21 mouse cellular contexts compared by ENCODE assay signal in the genomic region with DNA sequence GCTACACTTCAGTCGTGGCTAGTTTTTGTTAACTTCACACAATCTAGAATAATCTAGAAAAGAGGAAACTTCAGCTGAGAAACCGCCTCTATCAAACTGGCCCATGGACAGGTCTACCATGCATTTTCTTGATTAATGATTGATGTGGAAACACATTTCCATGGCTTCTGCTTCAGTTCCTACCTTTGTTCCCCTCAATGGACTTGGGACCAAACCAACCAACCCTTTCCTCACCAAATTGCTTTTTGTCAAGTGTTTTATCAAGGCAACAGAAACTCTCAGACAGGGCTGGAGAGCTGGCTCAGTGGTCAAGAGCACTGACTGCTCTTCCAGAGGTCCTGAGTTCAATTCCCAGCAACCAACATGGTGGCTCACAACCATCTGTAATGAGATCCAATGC. TPM values are rescaled to one million over a fixed set of nuclear protein-coding genes. Genes with fewer than 3 reads are reported as not detected.
DNase-seq lines count a peak whose midpoint lies in the region; ATAC-seq and TF ChIP-seq lines count a peak whose summit lies in the region.
"Had no signal": no experiment of that assay in that cellular context is flagged by ENCODE, and none has a peak within 500 bp of the region (broad histone marks: within the 10 kb centered on the region; RNA-seq: fewer than 3 reads in every experiment).

No protein-coding gene starts in this region.

- no peak overlapping the region for H3K4me2 ChIP-seq in kidney, embryonic 15.5 days
- no peak overlapping the region for H3K4me2 ChIP-seq in liver, embryonic 11.5 days
- H3K4me2 ChIP-seq: embryonic facial prominence, embryonic 12.5 days; heart, embryonic 11.5 days; heart, embryonic 15.5 days; hindbrain, embryonic 13.5 days had no signal

- H3K36me3 ChIP-seq in kidney, embryonic 15.5 days: peaks cover 95% of the 10 kb centered on the region
- peaks cover 5% of the 10 kb centered on the region; the same call in 1 of the 2 replicates for H3K36me3 ChIP-seq in liver, adult 2 months (ENCODE audit: control insufficient read depth, insufficient read depth, low read length)
- peaks cover 55% of the 10 kb centered on the region for H3K36me3 ChIP-seq in liver, embryonic 11.5 days (ENCODE audit: control insufficient read depth, insufficient read depth, low read length)

- no peak for TF ChIP-seq POLR2A in liver, adult 2 months (IDR thresholded peaks at IDR 0.05; ENCODE audit: extremely low read depth, insufficient read depth, low read length)

- TF ChIP-seq CTCF in liver, adult 2 months (IDR thresholded peaks at IDR 0.05; ENCODE audit: low read depth, low read length): no peak

- no peaks in the 10 kb centered on the region for H3K9me3 ChIP-seq in kidney, embryonic 15.5 days (replicated peaks)
- H3K9me3 ChIP-seq in liver, embryonic 11.5 days (ENCODE audit: control insufficient read depth, low read length): no peaks in the 10 kb centered on the region
- H3K9me3 ChIP-seq: embryonic facial prominence, embryonic 12.5 days; heart, embryonic 15.5 days; hindbrain, embryonic 13.5 days had no signal

- ATAC-seq in kidney, embryonic 15.5 days (replicated peaks; ENCODE audit: low FRiP score): no peak
- ATAC-seq in liver, embryonic 11.5 days (replicated peaks; ENCODE audit: low FRiP score): no peak
- ATAC-seq: forebrain, embryonic 16.5 days had no signal

- no peaks in the 10 kb centered on the region for H3K79me2 ChIP-seq in liver, adult 2 months (ENCODE audit: control insufficient read depth, insufficient read depth, low read length)

- 80% methylated on average over 2 of the region's 2 CpGs for WGBS in kidney, embryonic 15.5 days
- 40% methylated on average over 2 of the region's 2 CpGs for WGBS in liver, adult 2 months
- WGBS in liver, embryonic 11.5 days: 88% methylated on average over 2 of the region's 2 CpGs

- no peak overlapping the region for H3K9ac ChIP-seq in kidney, embryonic 15.5 days
- H3K9ac ChIP-seq in liver, adult 2 months (ENCODE audit: low read depth, low read length): no peak overlapping the region
- H3K9ac ChIP-seq in liver, embryonic 11.5 days (ENCODE audit: low read depth, low read length): no peak overlapping the region
- H3K9ac ChIP-seq: embryonic facial prominence, embryonic 12.5 days; heart, embryonic 15.5 days; hindbrain, embryonic 13.5 days had no signal

- peak; percentile 11 for DNase-seq in kidney, adult 18-20 months
- peak; percentile 39 for DNase-seq in liver, adult 2 months (ENCODE audit: extremely low read depth, low read depth, low spot score)
- no peak for DNase-seq in liver, embryonic 11.5 days (ENCODE audit: low spot score)
- DNase-seq in kidney, postnatal 14 days: peak; percentile 50
- DNase-seq in yolk sac, embryonic 10.5 days (ENCODE audit: low spot score): peak; percentile 15
- no peak for DNase-seq in cerebellum, adult 11 months
- DNase-seq: adrenal gland, adult 8-10 months; adrenal gland, postnatal 36 days; cerebellum, adult 11-12 months; cerebellum, adult 9-10 months; cerebellum, postnatal 25 days; gastrocnemius, postnatal 14 days; heart, adult 2 months; heart, postnatal 14 days had no signal

- H3K4me1 ChIP-seq in kidney, embryonic 15.5 days: no peaks in the 10 kb centered on the region
- peaks cover 9% of the 10 kb centered on the region; the same call in 1 of the 2 replicates for H3K4me1 ChIP-seq in liver, adult 2 months (ENCODE audit: control insufficient read depth, insufficient read depth, low read length)
- no peaks in the 10 kb centered on the region for H3K4me1 ChIP-seq in liver, embryonic 11.5 days (replicated peaks; ENCODE audit: control insufficient read depth, insufficient read depth, low read length)
- H3K4me1 ChIP-seq: embryonic facial prominence, embryonic 12.5 days had no signal

- no peak overlapping the region for H3K4me3 ChIP-seq in kidney, embryonic 15.5 days (replicated peaks)
- no peak overlapping the region for H3K4me3 ChIP-seq in liver, adult 2 months (ENCODE audit: insufficient read depth, low read depth, low read length)
- no peak overlapping the region for H3K4me3 ChIP-seq in liver, embryonic 11.5 days (ENCODE audit: low read depth, low read length)
- H3K4me3 ChIP-seq: embryonic facial prominence, embryonic 12.5 days; heart, adult 2 months; heart, embryonic 15.5 days; hindbrain, embryonic 13.5 days had no signal

- H3K27me3 ChIP-seq in kidney, embryonic 15.5 days: no peaks in the 10 kb centered on the region
- H3K27me3 ChIP-seq in liver, adult 2 months (ENCODE audit: control insufficient read depth, insufficient read depth, low read length): no peaks in the 10 kb centered on the region
- H3K27me3 ChIP-seq in liver, embryonic 11.5 days (replicated peaks; ENCODE audit: control insufficient read depth, insufficient read depth, low read length): no peaks in the 10 kb centered on the region
- H3K27me3 ChIP-seq: CH12.LX; embryonic facial prominence, embryonic 12.5 days; heart, embryonic 15.5 days had no signal

- no peak overlapping the region for H3K27ac ChIP-seq in kidney, embryonic 15.5 days
- no peak overlapping the region for H3K27ac ChIP-seq in liver, adult 2 months (replicated peaks; ENCODE audit: insufficient read depth, low read depth, low read length)
- H3K27ac ChIP-seq in liver, embryonic 11.5 days (ENCODE audit: low read depth, low read length): no peak overlapping the region
- H3K27ac ChIP-seq: embryonic facial prominence, embryonic 12.5 days; heart, adult 2 months; heart, embryonic 15.5 days; hindbrain, embryonic 13.5 days had no signal

RNA-seq across cellular contexts. Expression of a gene that starts 17.0 kb away (rescaled TPM):
- 327 and 334 TPM in 2 replicates for polyA plus RNA-seq in kidney, embryonic 15.5 days (2015; fragmentation: Nextera tagmentation; extraction: Ambion mirVana)
- total RNA-seq in liver, adult 2 months (2014; rRNA removed): 15.8 and 16.1 TPM in 2 replicates
- polyA plus RNA-seq in liver, adult 2 months (2012; rRNA removed): 11.5 and 25.8 TPM in 2 replicates
- polyA plus RNA-seq in liver, embryonic 11.5 days (2014; fragmentation: Nextera tagmentation; extraction: Ambion mirVana): 267 and 287 TPM in 2 replicates

RNA-seq across cellular contexts. Expression of a gene that starts 30.1 kb away (rescaled TPM):
- 15.5 and 17.1 TPM in 2 replicates for polyA plus RNA-seq in kidney, embryonic 15.5 days (2015; fragmentation: Nextera tagmentation; extraction: Ambion mirVana)
- 5.2 and 7.5 TPM in 2 replicates for total RNA-seq in liver, adult 2 months (2014; rRNA removed)
- 11.1 and 14.3 TPM in 2 replicates for polyA plus RNA-seq in liver, adult 2 months (2012; rRNA removed)
- polyA plus RNA-seq in liver, embryonic 11.5 days (2014; fragmentation: Nextera tagmentation; extraction: Ambion mirVana): 14.1 and 18.6 TPM in 2 replicates

Comparison
In these comparisons a context has a peak if more than half of its experiments do, and no peak if none do; other contexts are left out.
1. DNase-seq: peak in kidney, adult 18-20 months (single experiment), liver, adult 2 months (single experiment), kidney, postnatal 14 days (single experiment) and yolk sac, embryonic 10.5 days (single experiment); none in liver, embryonic 11.5 days (single experiment) and cerebellum, adult 11 months (single experiment).
2. RNA of a gene that starts 17.0 kb away (polyA plus RNA-seq): 327 to 334 TPM in kidney, embryonic 15.5 days and 267 to 287 TPM in liver, embryonic 11.5 days; 11.5 to 25.8 TPM in liver, adult 2 months; every median in the first group is over 10 times any median in the second.